Mouse (Mus musculus): ENCODE data around the gene Slc30a1.

Slc30a1 gene

GRCm38 (mm10) chr1:191947796-191948195 is 41.2 kb downstream of the Slc30a1 start:
- no peak for TF ChIP-seq GATA4 (IDR thresholded peaks at IDR 0.05; ENCODE audit: insufficient replicate concordance, low read length)

- TF ChIP-seq GATA4 (IDR thresholded peaks at IDR 0.05; ENCODE audit: insufficient replicate concordance, low read length): no peak
Measured at GRCm38 (mm10) chr1:191948600-191948999, 42.0 kb downstream of the Slc30a1 start.

- no peak for TF ChIP-seq GATA4 (IDR thresholded peaks at IDR 0.05; ENCODE audit: insufficient replicate concordance, low read length)
Measured at GRCm38 (mm10) chr1:191950611-191951010, 44.0 kb downstream of the Slc30a1 start.

GRCm38 (mm10) chr1:191952733-191953335 is 46.3 kb downstream of the Slc30a1 start:
- no peak for TF ChIP-seq GATA4 (IDR thresholded peaks at IDR 0.05; ENCODE audit: insufficient replicate concordance, low read length)

- no peak; the same call in 1 of the 2 replicates for TF ChIP-seq GATA4 (IDR thresholded peaks at IDR 0.05; ENCODE audit: insufficient replicate concordance, low read length)
Measured at GRCm38 (mm10) chr1:191955101-191955500, 48.5 kb downstream of the Slc30a1 start.

- TF ChIP-seq GATA4 (IDR thresholded peaks at IDR 0.05; ENCODE audit: insufficient replicate concordance, low read length): no peak
Measured at GRCm38 (mm10) chr1:191956261-191956660, 49.7 kb downstream of the Slc30a1 start.

- no peak for TF ChIP-seq GATA4 (IDR thresholded peaks at IDR 0.05; ENCODE audit: insufficient replicate concordance, low read length)
Measured at GRCm38 (mm10) chr1:191956871-191957270, 50.3 kb downstream of the Slc30a1 start.

- no peak for TF ChIP-seq GATA4 (IDR thresholded peaks at IDR 0.05; ENCODE audit: insufficient replicate concordance, low read length)
Measured at GRCm38 (mm10) chr1:191957321-191957720, 50.8 kb downstream of the Slc30a1 start.

GRCm38 (mm10) chr1:191960946-191961345 is 54.4 kb downstream of the Slc30a1 start:
- TF ChIP-seq GATA4 (IDR thresholded peaks at IDR 0.05; ENCODE audit: insufficient replicate concordance, low read length): no peak

Measured in liver, adult (tissue).